Mouse (Mus musculus) brown adipose tissue, adult 24 weeks (tissue): ENCODE results near the gene Ikbke. TPM values are rescaled to one million over a fixed set of nuclear protein-coding genes. Genes with fewer than 3 reads are reported as not detected.
A peak's percentile ranks its signal among the peaks of the same experiment; 100 is the strongest.

Source experiments
- H3K27ac ChIP-seq: fragments of 200-500 bp; replicated peaks from 2 replicates; pipeline ENCODE4 v1.5.1; 2012; ENCODE audit warnings: low read depth, mild to moderate bottlenecking, low read length
- H3K4me1 ChIP-seq: fragments of 200-500 bp; 2 replicates; pipeline ENCODE4 v1.6.1; 2012; ENCODE audit warnings: low read length, mixed read lengths; ENCODE audit not compliant: control insufficient read depth, insufficient read depth, insufficient read length
- H3K4me3 ChIP-seq: fragments of 200-500 bp; 2 replicates; pipeline ENCODE4 v1.5.1; 2012; ENCODE audit warnings: low read depth, mild to moderate bottlenecking, low read length, moderate library complexity; ENCODE audit not compliant: insufficient read depth
- polyA plus RNA-seq: library from polyadenylated mRNA; stranded (reverse); fragments of >200 nt; gene quantifications from 2 replicates; pipeline ENCODE4 v1.2.4, GENCODE M21; 2012; ENCODE audit not compliant: missing spikeins, insufficient read depth, insufficient read length

Gene Ikbke
- polyA plus RNA-seq, 1 experiment = 1.0 TPM

DNA sequence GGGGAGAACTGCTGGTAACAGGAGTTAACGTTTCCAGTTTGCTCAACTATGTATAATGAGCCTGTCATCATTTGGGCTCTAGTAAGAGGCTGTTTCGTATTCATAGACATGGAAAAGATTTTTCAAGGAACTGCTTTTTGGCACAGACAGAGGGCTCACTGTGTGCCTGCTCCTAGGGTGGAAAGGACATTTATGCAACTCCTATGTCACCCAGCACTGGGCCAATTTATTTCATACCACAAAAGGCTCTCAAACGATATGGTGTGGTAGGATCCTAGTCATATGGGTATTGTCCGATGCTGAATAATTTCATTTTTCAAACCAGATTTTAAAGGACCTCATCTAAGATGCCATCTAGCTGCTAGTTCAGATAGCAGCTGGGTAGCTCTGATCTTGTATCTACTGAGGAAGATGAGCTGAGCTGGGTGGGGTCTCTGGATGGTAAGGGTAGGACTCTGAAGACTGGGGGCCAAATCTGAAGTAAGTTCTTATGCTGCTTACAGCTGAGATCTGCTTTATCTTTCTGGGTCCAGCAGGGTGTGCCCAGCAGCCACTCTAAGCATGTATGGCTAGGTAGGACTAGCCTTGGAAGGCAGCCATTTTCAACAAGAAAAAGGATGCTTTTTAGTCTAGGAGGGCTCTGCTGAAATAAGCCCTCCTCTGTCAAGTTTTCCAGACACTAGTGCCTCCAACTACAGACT, 14.0 kb upstream of the Ikbke start:
- H3K4me3 ChIP-seq = no peak overlapping the region
- no peak overlapping the region for H3K27ac ChIP-seq

DNA sequence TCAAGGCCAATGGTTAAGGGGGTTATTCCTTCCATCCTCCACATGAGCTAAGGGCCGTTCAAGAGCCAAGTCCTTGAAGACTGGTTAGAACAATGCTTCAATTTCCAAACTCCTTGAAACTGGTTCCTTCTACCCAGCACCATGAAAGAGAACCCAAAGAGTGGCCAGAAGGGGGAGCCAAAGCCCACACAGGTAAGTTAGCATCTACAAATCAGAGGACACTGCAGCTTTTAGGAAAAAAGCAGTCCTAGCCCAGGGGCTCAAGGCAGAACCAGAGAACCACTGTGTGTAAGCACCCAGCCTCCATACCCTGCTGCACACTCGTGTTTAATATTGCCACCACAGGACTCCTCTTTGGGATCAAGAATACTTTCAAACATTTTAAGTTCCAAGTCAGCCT, 11.2 kb upstream of the Ikbke start:
- H3K27ac ChIP-seq = no peak overlapping the region
- peaks cover 6% of the 10 kb centered on the region; the same call in 1 of the 2 replicates for H3K4me1 ChIP-seq
- H3K4me3 ChIP-seq = no peak overlapping the region

More for the DNA sequence above, 14.0 kb upstream of the Ikbke start:
- H3K4me1 ChIP-seq = no peaks in the 10 kb centered on the region

DNA sequence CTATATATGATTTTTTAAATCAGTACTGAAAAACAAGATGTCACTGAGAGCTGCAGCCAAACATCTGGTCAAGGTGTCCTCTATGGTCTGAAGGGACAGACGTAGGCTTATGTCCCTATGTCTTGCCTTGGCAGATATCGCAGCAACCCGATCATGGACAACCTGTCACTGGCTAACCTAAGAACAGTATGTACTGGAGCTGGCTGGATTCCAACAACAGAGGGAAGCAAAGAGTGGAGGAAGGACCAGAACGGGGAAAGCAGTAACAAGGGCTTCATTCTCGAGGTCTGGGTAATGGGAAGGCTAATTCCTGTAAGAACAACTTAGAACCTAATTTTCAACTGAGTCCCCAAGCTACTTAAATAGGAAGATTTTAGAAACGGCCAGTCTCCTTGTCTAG, 9.5 kb upstream of the Ikbke start:
- H3K4me1 ChIP-seq = peaks cover 6% of the 10 kb centered on the region; the same call in 1 of the 2 replicates
- no peak overlapping the region for H3K4me3 ChIP-seq
- no peak overlapping the region for H3K27ac ChIP-seq

DNA sequence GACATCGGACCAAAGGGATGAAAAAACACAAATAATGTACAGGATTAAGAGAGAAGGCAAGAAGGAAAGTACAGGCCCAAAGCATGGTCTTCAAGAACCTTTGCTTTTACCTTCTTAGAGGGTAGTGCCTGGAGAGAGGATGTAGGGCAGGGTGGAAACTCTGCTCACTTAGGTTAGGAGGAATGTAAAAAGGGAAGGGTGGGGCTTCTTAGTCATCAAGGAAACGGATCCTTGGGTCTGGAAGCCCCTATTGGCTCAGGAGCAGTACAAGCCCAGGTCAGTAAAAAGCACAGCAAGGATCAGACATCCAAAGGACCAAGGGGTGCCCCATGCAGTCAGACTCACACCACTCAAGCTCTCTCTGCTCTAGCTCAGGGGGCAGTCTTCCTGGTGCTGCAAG, 7.9 kb upstream of the Ikbke start:
- Histone ChIP-seq H3K4me3 (no peak overlapping the region), H3K27ac (no peak overlapping the region), H3K4me1 (peaks cover 6% of the 10 kb centered on the region; the same call in 1 of the 2 replicates)

DNA sequence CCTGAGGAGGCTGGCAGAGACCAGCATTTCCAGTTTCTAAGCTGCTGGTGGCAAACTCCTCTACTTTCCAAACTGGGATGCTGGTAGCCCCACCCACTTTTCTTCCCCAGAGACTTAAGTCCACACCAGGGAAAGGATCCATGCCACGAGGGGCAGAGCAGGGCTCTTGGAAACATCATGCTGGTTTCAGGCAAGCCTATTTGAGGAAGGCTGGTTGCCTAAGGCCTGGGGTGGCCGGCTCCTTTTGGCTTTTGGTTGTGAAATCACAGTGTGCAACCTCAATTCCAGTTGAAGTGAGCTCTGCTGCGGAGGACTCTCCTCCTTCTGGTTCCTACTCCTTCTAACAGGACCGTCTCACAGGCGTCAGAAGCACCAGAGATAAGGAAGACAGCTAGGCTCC, 7.4 kb upstream of the Ikbke start:
- Histone ChIP-seq H3K4me1 (peaks cover 6% of the 10 kb centered on the region; the same call in 1 of the 2 replicates), H3K4me3 (no peak overlapping the region), H3K27ac (no peak overlapping the region)

DNA sequence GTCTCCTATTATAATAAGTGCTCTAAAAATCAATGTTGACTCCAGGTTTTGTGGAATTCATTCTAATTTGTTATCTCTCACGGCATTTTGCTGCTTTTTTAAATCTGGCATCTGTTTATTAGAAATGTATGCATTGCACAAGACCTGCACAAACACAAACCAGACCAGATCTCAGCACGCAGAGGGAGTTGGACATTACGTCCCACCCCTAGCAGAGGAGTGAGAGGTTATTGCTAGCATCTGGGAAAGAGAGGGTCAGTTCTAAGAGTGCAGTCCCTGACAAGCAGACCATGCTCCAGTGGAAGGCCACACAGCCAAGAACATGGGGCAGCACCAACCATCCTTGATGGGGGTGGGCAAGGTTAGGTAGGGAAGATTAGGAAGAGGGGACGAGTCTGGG, 5.2 kb upstream of the Ikbke start:
- no peak overlapping the region for H3K4me3 ChIP-seq
- peaks cover 6% of the 10 kb centered on the region; the same call in 1 of the 2 replicates for H3K4me1 ChIP-seq
- no peak overlapping the region for H3K27ac ChIP-seq

DNA sequence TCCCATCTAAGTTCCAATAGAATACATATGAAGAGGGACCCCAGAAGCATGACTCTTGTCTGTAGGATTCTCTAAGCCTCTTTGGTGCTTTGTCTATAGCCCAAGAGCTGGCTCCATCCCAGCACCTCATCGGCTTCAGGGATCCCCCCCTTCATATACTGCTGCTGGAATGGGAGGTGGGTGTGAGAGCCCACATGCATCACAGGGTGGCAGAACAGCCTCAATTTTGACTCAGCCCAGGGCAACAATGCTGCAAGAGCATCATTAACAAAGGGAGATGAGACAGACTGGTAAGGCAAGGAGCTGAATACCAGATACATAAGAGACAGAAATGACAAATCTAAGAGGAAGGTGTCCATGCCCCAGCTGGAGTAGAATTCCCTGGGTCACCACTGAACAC, 4.8 kb upstream of the Ikbke start:
- Histone ChIP-seq H3K4me1 (peaks cover 6% of the 10 kb centered on the region; the same call in 1 of the 2 replicates), H3K27ac (no peak overlapping the region), H3K4me3 (no peak overlapping the region)

DNA sequence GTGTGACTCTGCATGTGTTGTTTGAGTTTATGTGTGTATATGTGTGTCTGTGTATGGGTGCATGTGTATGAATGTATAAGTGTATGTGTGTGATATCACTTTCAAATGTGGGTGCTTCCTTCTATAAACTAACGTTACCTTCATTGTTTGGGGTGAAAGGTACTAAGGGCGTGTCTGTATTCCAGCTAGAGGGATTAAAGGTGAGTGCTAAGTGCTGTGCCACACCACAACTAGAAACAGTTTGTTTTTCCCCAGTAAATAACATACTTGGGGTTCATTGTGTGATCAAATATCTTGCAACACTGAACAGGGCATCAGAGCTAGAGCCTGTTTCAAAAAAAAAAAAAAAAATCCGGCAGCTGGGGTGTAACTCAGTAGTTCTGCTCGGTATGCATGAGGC, 2.3 kb upstream of the Ikbke start:
- H3K4me1 ChIP-seq = peaks cover 4% of the 10 kb centered on the region; the same call in 1 of the 2 replicates
- H3K27ac ChIP-seq = no peak overlapping the region
- no peak overlapping the region for H3K4me3 ChIP-seq

DNA sequence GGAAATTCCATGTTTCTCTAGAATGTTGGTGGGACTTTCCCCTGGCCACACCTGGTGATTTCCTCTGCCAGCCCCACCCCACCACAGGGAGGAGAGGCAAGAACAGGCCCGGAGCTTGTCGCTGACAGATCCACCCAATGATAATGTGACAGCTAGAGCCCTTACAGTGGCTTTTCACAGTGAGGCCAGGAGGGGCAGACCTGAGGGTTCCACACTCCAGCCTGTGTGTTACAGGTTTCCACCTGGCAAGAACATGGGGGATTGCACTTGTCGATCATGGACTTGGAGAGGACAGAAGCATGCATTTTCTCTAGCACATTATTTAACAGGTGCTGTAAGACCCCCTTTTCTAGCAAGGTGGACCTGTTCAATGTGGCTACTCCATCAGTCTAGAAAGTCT, 874 bp upstream of the Ikbke start:
- no peak overlapping the region for H3K4me3 ChIP-seq
- 0 out of 2 replicates have a peak, but pooled peaks cover 4% of the 10 kb centered on the region for H3K4me1 ChIP-seq
- no peak overlapping the region for H3K27ac ChIP-seq

DNA sequence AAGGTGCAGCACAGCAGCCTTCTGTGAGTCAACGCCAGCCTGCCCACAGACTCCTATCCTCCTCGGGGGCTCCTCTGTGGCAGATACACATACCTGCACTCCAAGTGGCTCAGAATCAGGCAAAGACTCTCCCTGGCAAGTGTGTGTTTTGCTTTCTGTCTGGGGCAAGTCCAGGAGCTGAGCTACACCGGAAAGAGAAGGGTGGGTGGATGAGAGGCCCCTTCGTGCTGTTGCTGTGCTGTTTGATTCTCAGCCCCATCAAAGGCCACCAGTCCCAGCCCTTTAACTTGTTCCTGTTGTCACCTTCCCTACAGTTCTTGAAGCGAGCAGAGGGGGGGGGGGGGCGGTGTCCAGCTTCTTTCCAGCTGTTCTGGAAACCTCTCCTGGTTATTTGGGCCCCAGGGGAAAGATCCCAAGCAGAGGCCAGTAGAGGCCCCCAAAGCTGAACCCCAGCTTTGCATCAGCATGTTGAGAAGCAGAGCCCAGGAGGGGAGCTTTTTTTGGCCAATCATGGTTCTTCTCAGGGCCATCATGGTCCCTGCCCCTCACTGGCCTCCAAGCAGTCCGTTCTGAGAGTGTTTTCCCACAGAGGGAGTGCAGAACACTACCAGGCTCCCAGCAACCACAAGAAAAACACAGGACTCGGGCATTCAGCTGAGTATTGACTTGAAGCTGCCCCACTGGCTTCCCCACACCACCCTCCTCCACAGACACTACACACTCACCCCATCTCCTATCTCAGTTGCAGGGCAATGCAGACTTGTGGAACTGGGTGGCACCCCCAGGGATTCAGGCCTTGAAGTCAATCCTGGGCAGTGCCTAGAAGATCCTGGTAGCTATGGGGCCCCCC, 575 bp downstream of the Ikbke start:
- H3K4me1 ChIP-seq = 0 out of 2 replicates have a peak, but pooled peaks cover 4% of the 10 kb centered on the region
- H3K27ac ChIP-seq = no peak overlapping the region
- H3K4me3 ChIP-seq = peak overlapping the region; percentile 43

DNA sequence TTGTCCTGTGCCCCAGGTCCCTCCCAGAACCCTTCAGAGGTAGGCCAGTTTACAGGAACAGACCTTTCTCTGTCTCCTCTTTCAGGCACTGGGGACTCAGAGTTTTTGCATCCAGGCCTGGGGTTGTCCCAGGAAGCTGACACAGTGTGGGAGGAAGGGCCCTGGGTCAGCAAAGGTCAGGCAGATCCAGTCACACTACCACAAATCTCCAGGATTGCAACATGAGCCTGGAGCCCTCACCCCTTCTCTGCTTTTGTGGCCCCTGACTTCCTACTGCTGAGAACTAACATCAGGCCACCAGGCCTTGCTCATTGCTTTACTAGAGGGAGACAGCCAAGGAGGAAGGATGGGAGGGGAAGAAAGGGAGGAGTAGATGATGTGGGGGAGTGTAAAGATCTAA, 2.6 kb downstream of the Ikbke start:
- no peak overlapping the region for H3K27ac ChIP-seq
- H3K4me1 ChIP-seq = 0 out of 2 replicates have a peak, but pooled peaks cover 4% of the 10 kb centered on the region
- H3K4me3 ChIP-seq = no peak overlapping the region

DNA sequence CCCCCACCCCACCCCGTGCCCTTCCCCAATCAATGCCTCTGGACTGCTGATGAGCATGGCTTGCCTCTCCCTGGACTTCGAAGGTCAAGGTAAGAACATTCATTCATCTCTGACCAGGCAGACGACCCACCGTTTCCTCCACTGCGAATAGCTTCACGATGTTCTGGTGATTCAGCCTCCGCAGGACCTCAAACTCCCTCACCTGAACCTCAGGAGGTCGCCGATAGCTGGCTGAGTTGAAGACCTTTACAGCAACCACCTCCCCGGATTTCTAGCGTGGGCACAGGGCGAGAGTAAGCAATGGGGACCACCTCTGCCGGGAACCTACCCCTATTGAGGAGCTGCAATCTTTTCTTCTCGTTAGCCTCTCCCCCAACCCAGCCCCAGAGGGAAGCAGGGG, 3.8 kb downstream of the Ikbke start:
- Histone ChIP-seq H3K27ac (no peak overlapping the region), H3K4me1 (0 out of 2 replicates have a peak, but pooled peaks cover 4% of the 10 kb centered on the region), H3K4me3 (no peak overlapping the region)

DNA sequence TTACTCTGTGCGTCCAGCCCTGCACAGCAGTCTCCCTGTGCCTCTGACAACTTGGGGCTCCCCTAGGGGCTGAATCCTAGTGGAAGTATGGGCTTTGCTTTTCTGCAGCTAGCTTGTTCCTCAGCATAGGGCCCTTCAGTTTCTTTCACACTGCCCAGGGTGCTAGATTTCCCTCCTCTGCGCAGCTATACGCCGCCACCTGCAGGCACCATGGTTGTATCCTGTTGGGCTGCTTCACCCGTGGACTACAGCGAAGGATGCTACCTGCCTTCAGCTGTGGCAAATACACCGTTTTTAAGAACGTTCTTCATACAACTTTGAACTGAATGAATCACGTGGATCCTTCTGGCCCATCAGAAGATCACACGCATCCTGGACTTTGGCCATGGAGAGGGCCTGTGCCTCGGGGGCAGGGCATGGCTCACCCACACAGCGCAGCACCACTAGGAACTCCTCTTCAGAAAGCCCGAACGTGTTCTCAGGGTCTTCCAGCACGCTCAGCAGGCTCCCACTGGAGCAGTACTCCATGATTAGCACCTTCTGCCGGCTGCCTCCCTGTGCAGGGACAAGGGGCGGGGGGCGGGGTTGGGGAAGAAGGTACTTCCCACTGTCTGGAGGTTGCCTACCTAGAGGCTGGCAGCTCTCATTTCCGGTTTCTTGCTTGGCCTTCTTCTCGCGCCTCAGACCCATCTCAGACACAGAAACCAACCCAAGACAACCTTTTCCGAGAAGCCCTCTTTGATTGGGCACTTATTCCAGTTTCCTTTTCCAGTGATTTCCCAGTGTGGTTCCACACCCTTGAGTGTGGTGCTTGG, 4.5 kb downstream of the Ikbke start:
- H3K4me1 ChIP-seq = 0 out of 2 replicates have a peak, but pooled peaks cover 4% of the 10 kb centered on the region
- no peak overlapping the region for H3K27ac ChIP-seq
- no peak overlapping the region for H3K4me3 ChIP-seq

DNA sequence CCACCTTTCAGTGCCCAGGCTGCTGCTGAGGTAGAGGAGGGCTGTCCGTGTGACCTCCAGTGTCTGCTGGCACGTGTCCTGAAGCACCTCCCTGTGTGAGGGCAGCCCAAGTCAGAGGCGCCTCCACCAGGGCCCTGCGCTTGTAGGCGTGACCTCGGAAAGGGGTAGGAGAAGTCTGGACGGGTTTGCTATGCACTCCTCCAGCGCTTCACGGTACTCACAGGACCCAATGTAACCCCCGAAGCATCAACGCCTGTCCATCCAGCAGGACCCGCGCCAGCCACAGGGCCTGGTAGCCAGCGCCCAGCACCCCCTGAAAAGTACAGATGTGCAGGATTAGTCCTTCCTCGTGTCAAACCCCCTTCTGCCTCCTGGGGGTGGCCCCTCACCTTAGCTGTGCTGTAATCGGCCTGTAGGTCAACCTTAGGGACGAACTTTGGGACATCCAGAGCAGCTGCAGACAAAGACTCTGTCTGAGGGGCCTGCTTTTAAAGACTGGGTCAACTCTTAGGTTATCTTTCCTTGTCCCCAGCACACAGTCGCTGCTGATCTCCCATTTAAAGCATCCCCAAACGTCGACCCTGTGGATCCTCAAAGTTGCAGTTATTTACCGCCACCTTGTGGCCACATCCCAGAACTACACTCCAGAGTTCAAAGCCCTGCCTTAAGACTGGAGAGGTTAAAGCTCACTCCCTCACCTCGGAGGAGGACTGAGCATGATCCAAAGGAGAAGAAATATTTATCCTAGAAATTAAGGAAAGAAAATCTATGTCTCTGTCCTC, 9.4 kb downstream of the Ikbke start:
- Histone ChIP-seq H3K4me3 (no peak overlapping the region), H3K4me1 (no peaks in the 10 kb centered on the region), H3K27ac (no peak overlapping the region)
